Mouse (Mus musculus) kidney, embryonic 16.5 days (tissue): ENCODE data around the gene Tsks. TPM values are rescaled to one million over a fixed set of nuclear protein-coding genes. Genes with fewer than 3 reads are reported as not detected.

Experiments
- ATAC-seq: fragments of 200-750 bp; cut with Nextera tagmentation; 2 replicates; pipeline ENCODE4 v1.8.0; 2017; ENCODE audit warnings: moderate TSS enrichment; ENCODE audit not compliant: low FRiP score, low TSS enrichment
- H3K27ac ChIP-seq: fragments of 300-500 bp; sonication (generic); 2 replicates; pipeline ENCODE4 v1.5.1; 2014; ENCODE audit warnings: low read length
- H3K27me3 ChIP-seq: fragments of 300-500 bp; sonication (generic); 2 replicates; pipeline ENCODE4 v1.6.1; 2014; ENCODE audit warnings: low read length, control low read depth, mixed read lengths; ENCODE audit not compliant: insufficient read depth
- H3K36me3 ChIP-seq: fragments of 300-500 bp; sonication (generic); 2 replicates; pipeline ENCODE4 v1.6.1; 2014; ENCODE audit warnings: low read length, control low read depth, mixed read lengths; ENCODE audit not compliant: insufficient read depth
- H3K4me1 ChIP-seq: fragments of 300-500 bp; sonication (generic); 2 replicates; pipeline ENCODE4 v1.6.1; 2014; ENCODE audit warnings: low read length, control low read depth, mixed read lengths; ENCODE audit not compliant: insufficient read depth
- H3K4me2 ChIP-seq: fragments of 300-500 bp; sonication (generic); replicated peaks from 2 replicates; pipeline ENCODE4 v1.6.1; 2014; ENCODE audit warnings: low read depth, low read length
- H3K4me3 ChIP-seq: fragments of 300-500 bp; sonication (generic); 2 replicates; pipeline ENCODE4 v1.5.1; 2014; ENCODE audit warnings: mild to moderate bottlenecking, low read length
- H3K9ac ChIP-seq: fragments of 300-500 bp; sonication (generic); replicated peaks from 2 replicates; pipeline ENCODE4 v1.6.1; 2014; ENCODE audit warnings: low read length
- H3K9me3 ChIP-seq: fragments of 300-500 bp; sonication (generic); 2 replicates; pipeline ENCODE4 v1.6.1; 2016; ENCODE audit warnings: low read length, control low read depth
- WGBS: fragments of 180-500 bp; shearing (Covaris S2); extraction: QIAGEN DNeasy Blood & Tissue Kit; methylation state at CpG from one replicate; pipeline ENCODE4 v1.1.7; 2014; 5-methylcytosine and 5-hydroxymethylcytosine counted together
- polyA plus RNA-seq: library from polyadenylated mRNA; unstranded; fragments of >200 nt; fragmentation: Nextera tagmentation; extraction: Ambion mirVana; gene quantifications from 2 replicates; pipeline ENCODE4 v1.2.1, GENCODE M21; 2015

Gene Tsks
- polyA plus RNA-seq, 1 experiment from 2014 or later, result 0.24 TPM

DNA sequence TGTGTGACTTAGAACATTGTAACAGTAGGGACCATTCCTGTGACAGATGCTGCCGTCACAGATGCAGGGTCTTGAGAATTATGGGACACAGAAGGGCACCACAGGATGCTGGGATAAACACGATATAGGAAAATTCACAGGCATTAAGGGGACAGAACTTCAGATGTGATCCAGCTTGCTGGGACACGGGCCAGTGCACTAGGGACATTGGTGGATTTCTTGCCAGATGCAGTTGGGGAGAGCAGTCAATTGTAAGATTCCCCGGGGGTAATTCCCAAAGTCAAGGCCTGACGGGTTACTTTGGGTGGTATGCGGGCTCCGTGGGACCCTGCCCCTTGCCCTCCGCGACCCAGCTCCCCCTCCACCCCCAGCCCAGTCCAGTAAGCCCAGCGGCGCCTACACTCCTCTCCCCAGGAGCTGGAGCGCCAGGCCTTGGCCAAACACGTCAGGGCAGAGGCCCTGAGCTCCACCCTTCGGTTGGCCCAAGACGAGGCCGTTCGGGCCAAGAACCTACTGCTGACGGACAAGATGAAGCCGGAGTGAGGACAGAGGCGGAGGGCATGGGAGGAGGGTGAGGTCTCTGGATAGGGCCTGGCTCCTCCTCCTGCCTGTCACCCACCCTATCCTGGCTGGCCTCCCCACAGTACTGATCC is 14.3 kb downstream of the Tsks start:
- Histone ChIP-seq H3K9ac (no peak overlapping the region), H3K36me3 (no peaks in the 10 kb centered on the region), H3K27me3 (no peaks in the 10 kb centered on the region), H3K27ac (no peak overlapping the region), H3K4me1 (peaks cover 10% of the 10 kb centered on the region), H3K4me3 (no peak overlapping the region), H3K9me3 (no peaks in the 10 kb centered on the region), H3K4me2 (no peak overlapping the region)
- 59% methylated on average over 20 of the region's 20 CpGs for WGBS
- ATAC-seq, result no peak

DNA sequence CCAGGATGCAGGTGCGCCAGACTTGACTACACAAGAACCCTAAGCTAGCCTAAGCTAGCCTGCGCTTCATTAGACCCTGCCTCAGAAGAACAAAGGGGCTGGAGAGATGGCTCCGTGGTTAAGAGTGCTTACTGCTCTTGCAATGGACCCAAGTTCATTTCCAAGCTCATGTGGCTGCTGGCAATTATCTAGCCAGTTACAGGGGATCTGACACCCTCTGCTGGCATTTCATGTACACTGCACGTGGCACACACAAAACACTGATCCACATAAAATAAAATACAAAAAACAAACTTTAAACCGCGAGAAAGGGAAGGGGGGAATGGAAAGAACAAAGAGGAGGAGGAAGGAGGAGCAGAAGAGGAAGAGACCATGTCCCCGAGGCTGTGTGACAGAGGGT is 15.2 kb downstream of the Tsks start:
- ATAC-seq, result no peak
- H3K27me3 ChIP-seq, result no peaks in the 10 kb centered on the region
- H3K9ac ChIP-seq, result no peak overlapping the region
- no peaks in the 10 kb centered on the region for H3K36me3 ChIP-seq
- H3K4me3 ChIP-seq, result no peak overlapping the region
- H3K4me1 ChIP-seq, result peaks cover 8% of the 10 kb centered on the region; the same call in 1 of the 2 replicates
- WGBS, result 52% methylated on average over 7 of the region's 7 CpGs
- no peak overlapping the region for H3K27ac ChIP-seq
- H3K4me2 ChIP-seq, result no peak overlapping the region
- H3K9me3 ChIP-seq, result no peaks in the 10 kb centered on the region

DNA sequence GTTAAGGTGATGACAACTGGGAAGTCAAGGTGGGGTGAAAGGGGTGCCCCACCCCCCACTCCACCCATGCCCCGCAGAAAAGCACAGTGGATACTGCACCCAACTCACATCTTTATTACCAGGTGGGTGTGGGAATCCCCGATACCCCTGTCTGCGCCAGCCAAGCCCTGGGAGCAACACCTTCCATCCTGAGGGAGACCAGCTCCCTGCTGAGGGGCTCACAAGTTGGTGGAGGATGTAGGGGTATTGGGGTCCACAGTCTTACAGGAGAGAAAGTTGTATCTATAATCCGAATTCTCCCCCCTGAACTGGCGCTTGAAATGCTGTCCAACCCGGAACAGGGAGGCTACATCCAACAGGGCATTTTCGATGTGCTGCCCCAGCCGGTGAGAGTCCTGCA is 16.3 kb downstream of the Tsks start:
- no peak for ATAC-seq
- peaks cover 8% of the 10 kb centered on the region; the same call in 1 of the 2 replicates for H3K4me1 ChIP-seq
- no peak overlapping the region for H3K4me3 ChIP-seq
- H3K9ac ChIP-seq, result no peak overlapping the region
- H3K27ac ChIP-seq, result no peak overlapping the region
- no peak overlapping the region for H3K4me2 ChIP-seq
- H3K27me3 ChIP-seq, result no peaks in the 10 kb centered on the region
- 87% methylated on average over 8 of the region's 8 CpGs for WGBS
- no peaks in the 10 kb centered on the region for H3K9me3 ChIP-seq
- 0 out of 2 replicates have a peak, but pooled peaks cover 3% of the 10 kb centered on the region for H3K36me3 ChIP-seq

DNA sequence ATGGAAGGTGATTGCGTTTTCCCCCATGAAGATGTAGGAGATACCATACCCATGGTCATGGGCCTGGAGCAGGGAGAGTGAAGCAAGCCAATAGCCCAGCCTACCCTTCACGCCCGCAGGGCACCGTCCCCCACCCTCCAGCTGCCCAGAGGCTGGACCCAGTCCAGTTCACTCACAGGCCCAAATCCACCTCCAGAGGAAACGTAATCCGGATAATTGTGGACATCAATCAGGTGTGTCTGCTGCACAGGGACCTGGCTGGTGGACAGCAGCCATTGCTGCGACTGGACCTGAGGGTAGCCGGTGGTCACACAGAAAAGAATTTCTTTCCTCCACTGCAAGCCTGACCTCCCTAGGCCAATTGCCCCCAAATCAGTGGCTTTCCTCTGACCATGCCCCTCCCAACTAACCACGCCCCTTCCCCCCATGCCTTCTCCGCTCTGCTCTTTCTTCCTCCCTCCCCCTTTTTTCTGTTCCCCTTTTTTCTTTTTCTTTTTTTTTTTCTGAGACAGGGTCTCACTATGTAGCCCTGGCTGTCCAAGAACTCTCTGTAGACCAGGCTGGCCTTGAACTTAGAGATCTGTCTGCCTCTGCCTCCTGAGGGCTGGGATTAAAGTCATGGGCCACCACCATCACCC is 17.0 kb downstream of the Tsks start:
- no peak for ATAC-seq
- H3K4me2 ChIP-seq, result no peak overlapping the region
- H3K9ac ChIP-seq, result no peak overlapping the region
- H3K27ac ChIP-seq, result no peak overlapping the region
- H3K4me1 ChIP-seq, result peaks cover 8% of the 10 kb centered on the region; the same call in 1 of the 2 replicates
- 76% methylated on average over 10 of the region's 10 CpGs for WGBS
- 0 out of 2 replicates have a peak, but pooled peaks cover 5% of the 10 kb centered on the region for H3K36me3 ChIP-seq
- H3K27me3 ChIP-seq, result no peaks in the 10 kb centered on the region
- no peaks in the 10 kb centered on the region for H3K9me3 ChIP-seq
- no peak overlapping the region for H3K4me3 ChIP-seq

DNA sequence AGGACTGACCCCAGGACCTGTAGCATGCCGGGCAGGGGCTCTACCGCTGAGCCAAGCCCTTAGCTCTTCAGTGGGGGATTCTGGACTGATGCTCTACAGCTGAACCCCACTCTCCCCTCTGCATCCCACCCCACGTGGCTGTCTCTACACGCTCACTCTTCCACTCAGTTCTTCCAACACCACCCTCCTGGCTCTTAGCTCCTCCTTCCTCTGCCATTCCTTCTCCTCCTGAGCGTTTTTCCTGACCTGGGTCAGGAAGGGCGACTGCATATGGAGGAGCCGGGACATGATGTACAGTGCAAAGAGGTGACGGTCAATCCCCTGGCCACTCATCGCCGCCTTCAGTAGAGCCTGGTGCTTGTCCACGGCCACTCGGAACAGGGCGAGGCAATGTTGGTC is 17.5 kb downstream of the Tsks start:
- 85% methylated on average over 13 of the region's 13 CpGs for WGBS
- no peak overlapping the region for H3K27ac ChIP-seq
- H3K4me3 ChIP-seq, result no peak overlapping the region
- H3K4me1 ChIP-seq, result peaks cover 8% of the 10 kb centered on the region; the same call in 1 of the 2 replicates
- no peaks in the 10 kb centered on the region for H3K9me3 ChIP-seq
- no peak overlapping the region for H3K9ac ChIP-seq
- H3K4me2 ChIP-seq, result no peak overlapping the region
- H3K36me3 ChIP-seq, result 0 out of 2 replicates have a peak, but pooled peaks cover 10% of the 10 kb centered on the region
- H3K27me3 ChIP-seq, result no peaks in the 10 kb centered on the region
- no peak for ATAC-seq

DNA sequence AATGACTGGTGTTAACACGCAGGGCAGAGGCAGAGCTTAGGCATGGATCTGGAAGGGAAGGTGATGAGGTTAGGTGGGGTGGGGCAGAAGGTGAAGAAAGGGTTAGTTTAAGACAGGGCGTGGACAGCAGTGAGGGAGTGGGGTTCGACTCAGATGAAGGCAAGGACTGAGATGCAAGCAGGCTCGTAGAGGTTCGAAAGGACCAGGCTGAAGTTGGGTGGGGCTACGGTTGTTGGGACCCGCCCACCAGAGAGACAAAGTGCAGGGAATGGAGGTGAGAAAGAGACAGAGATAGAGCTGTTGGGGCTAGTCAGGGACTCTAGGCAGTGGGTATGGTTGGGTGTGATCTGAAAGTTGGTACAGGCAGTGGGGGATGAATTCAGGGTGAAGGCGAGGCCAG is 19.3 kb downstream of the Tsks start:
- 71% methylated on average over 8 of the region's 8 CpGs for WGBS
- ATAC-seq, result no peak

DNA sequence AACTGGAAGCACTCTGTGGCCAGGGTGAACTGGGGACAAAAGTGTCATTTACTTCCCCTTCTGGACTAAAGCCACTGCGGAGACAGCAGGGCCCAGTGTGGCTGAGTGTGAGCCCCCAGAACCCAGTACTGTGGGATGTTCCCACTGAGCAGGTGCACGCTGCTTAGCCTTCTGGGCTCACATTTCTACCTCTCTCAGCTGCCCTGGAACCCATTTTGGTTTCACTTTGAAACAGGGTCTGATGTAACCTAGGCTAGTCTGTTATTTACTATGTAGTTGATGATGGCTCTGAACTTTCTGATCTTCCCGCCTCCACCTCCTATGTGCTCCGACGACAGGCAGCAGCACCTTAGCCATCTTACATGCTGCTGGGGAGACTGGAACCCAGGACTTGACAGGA is 19.8 kb downstream of the Tsks start:
- WGBS, result 91% methylated on average over 5 of the region's 5 CpGs
- no peak overlapping the region for H3K9ac ChIP-seq
- peaks cover 17% of the 10 kb centered on the region; the same call in 1 of the 2 replicates for H3K36me3 ChIP-seq
- H3K4me3 ChIP-seq, result no peak overlapping the region
- no peak overlapping the region for H3K4me2 ChIP-seq
- H3K27ac ChIP-seq, result no peak overlapping the region
- no peaks in the 10 kb centered on the region for H3K4me1 ChIP-seq
- no peak for ATAC-seq
- H3K9me3 ChIP-seq, result no peaks in the 10 kb centered on the region
- H3K27me3 ChIP-seq, result no peaks in the 10 kb centered on the region

More for the DNA sequence above, 19.3 kb downstream of the Tsks start:
- H3K27me3 ChIP-seq, result no peaks in the 10 kb centered on the region
- H3K27ac ChIP-seq, result no peak overlapping the region
- H3K9ac ChIP-seq, result no peak overlapping the region
- H3K4me3 ChIP-seq, result no peak overlapping the region
- H3K4me2 ChIP-seq, result no peak overlapping the region
- H3K36me3 ChIP-seq, result peaks cover 17% of the 10 kb centered on the region; the same call in 1 of the 2 replicates
- 0 out of 2 replicates have a peak, but pooled peaks cover 3% of the 10 kb centered on the region for H3K4me1 ChIP-seq
- H3K9me3 ChIP-seq, result no peaks in the 10 kb centered on the region

DNA sequence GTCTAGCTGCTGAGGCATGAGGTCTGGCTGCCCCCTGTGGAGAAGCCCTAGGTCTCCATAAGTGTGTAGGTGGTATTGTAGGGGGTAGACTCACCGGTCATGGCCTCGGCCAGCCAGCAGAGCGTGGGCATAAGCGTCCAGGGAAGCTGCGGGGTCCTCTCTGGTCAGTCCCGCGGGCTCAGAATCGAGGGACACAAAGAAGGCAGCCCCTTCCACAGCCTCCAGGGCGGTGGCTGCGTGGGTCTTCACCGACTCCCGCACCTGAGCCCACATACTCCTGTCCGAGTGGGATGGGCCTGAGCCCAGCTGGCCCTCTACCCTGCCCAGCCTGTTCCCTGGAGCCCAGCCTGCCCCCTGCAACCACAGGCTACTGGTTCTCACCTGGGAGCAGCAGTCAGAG is 22.0 kb downstream of the Tsks start:
- Histone ChIP-seq H3K4me3 (no peak overlapping the region), H3K4me1 (0 out of 2 replicates have a peak, but pooled peaks cover 5% of the 10 kb centered on the region), H3K9me3 (no peaks in the 10 kb centered on the region), H3K4me2 (no peak overlapping the region), H3K27ac (no peak overlapping the region), H3K27me3 (no peaks in the 10 kb centered on the region), H3K9ac (no peak overlapping the region), H3K36me3 (peaks cover 17% of the 10 kb centered on the region; the same call in 1 of the 2 replicates)
- WGBS, result 95% methylated on average over 13 of the region's 13 CpGs
- no peak for ATAC-seq

DNA sequence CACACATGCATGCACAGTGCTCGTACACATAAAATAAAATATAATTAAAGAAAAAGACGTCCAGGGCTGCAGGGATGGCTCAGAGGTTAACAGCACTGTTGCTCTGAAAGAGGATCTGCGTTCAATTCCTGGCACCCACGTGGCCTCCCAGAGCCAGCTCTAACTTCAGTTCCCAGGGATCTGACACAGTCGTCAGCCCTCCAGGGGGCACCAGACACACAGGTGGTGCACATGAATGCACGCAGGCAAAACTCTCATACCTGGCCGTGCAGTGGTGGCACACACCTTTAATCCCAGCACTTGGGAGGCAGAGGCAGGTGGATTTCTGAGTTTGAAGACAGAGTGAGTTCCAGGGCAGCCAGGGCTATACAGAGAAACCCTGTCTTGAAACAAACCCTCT is 23.0 kb downstream of the Tsks start:
- Histone ChIP-seq H3K27me3 (no peaks in the 10 kb centered on the region), H3K9me3 (no peaks in the 10 kb centered on the region), H3K36me3 (peaks cover 17% of the 10 kb centered on the region; the same call in 1 of the 2 replicates), H3K9ac (no peak overlapping the region), H3K4me1 (peaks cover 8% of the 10 kb centered on the region), H3K4me3 (no peak overlapping the region), H3K4me2 (no peak overlapping the region), H3K27ac (no peak overlapping the region)
- 80% methylated on average over 7 of the region's 7 CpGs for WGBS
- no peak for ATAC-seq

DNA sequence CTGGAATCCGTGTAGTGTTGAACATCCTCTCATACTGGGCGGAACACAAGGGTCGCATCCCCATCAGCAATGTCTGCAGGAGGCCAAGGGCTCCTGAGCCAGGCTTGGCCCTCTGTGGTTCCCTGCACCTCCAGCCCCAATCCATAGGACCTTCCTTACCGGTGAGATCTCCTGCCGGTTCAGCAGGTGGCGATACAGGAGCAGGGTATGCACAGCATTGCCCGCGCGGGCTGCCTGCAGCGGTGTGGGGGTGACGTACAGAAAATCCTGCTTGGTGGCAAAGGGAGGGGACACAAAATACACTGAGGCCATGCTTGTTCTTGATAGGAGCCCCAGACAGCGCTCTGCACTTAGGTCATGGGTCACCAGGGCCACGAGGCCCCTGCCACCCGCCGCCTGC is 23.6 kb downstream of the Tsks start:
- no peak overlapping the region for H3K4me2 ChIP-seq
- no peak overlapping the region for H3K27ac ChIP-seq
- no peak overlapping the region for H3K9ac ChIP-seq
- H3K27me3 ChIP-seq, result no peaks in the 10 kb centered on the region
- H3K4me1 ChIP-seq, result peaks cover 12% of the 10 kb centered on the region
- no peak overlapping the region for H3K4me3 ChIP-seq
- H3K9me3 ChIP-seq, result no peaks in the 10 kb centered on the region
- peaks cover 17% of the 10 kb centered on the region; the same call in 1 of the 2 replicates for H3K36me3 ChIP-seq
- 70% methylated on average over 15 of the region's 15 CpGs for WGBS
- ATAC-seq, result no peak
